Mouse (Mus musculus) cortical plate, adult 2 months (tissue): ENCODE measurements around the gene Ubtf. TPM values are rescaled to one million over a fixed set of nuclear protein-coding genes. Genes with fewer than 3 reads are reported as not detected.

ENCODE experiments used
- H3K27ac ChIP-seq: fragments of 200-500 bp; 2 replicates; pipeline ENCODE4 v1.5.1; 2012; ENCODE audit warnings: low read length, control low read depth, inconsistent platforms; ENCODE audit not compliant: insufficient read depth
- H3K4me1 ChIP-seq: fragments of 200-500 bp; 2 replicates; pipeline ENCODE4 v1.6.1; 2011; ENCODE audit warnings: low read length; ENCODE audit not compliant: control insufficient read depth, insufficient read depth
- H3K4me3 ChIP-seq: fragments of 200-500 bp; 2 replicates; pipeline ENCODE4 v1.5.1; 2011; ENCODE audit warnings: mild to moderate bottlenecking, low read length, control low read depth; ENCODE audit not compliant: insufficient read depth
- CTCF ChIP-seq: fragments of 200-500 bp; IDR thresholded peaks from 2 replicates; pipeline ENCODE4 v1.5.1; 2011; ENCODE audit warnings: mild to moderate bottlenecking, control low read depth, low read length; ENCODE audit not compliant: insufficient read depth; ENCODE audit errors: extremely low read depth
- POLR2A ChIP-seq: fragments of 200-500 bp; IDR thresholded peaks from 2 replicates; pipeline ENCODE4 v1.6.1; 2011; ENCODE audit warnings: mild to moderate bottlenecking, low read length, control low read depth; ENCODE audit not compliant: insufficient read depth; ENCODE audit errors: extremely low read depth
- polyA plus RNA-seq: library from polyadenylated mRNA; depleted of rRNA; stranded (reverse); fragments of >200 nt; gene quantifications from 2 replicates; pipeline ENCODE4 v1.2.3, GENCODE M21; 2012; rRNA removed

Ubtf gene
- polyA plus RNA-seq, 1 experiment: 84.1 TPM

GRCm38 (mm10) chr11:102257514-102257913 is 62.0 kb downstream of the Ubtf start:
- Histone ChIP-seq H3K27ac (no peak overlapping the region), H3K4me1 (no peaks in the 10 kb centered on the region), H3K4me3 (no peak overlapping the region)
- TF ChIP-seq CTCF (no peak), POLR2A (no peak)

Other genes with a start within 250 kb of the Ubtf start
- gene Mpp2, start 231.2 kb downstream of the Ubtf start, polyA plus RNA-seq: 128 and 133 TPM in 2 replicates
- not detected in 2 replicates for gene Ppy, start 218.4 kb downstream of the Ubtf start, polyA plus RNA-seq
- not detected in 2 replicates for gene Pyy, start 211.9 kb downstream of the Ubtf start, polyA plus RNA-seq
- 0.04 and 0.08 TPM in 2 replicates for gene Nags, start 174.2 kb downstream of the Ubtf start, polyA plus RNA-seq
- gene Tmem101, start 163.3 kb downstream of the Ubtf start, polyA plus RNA-seq: 28.4 and 31.4 TPM in 2 replicates
- gene Lsm12, start 134.4 kb downstream of the Ubtf start, polyA plus RNA-seq: 33.2 and 34.4 TPM in 2 replicates
- 97.1 TPM in 2 replicates for gene G6pc3, start 130.1 kb downstream of the Ubtf start, polyA plus RNA-seq
- gene Hdac5, start 89.6 kb downstream of the Ubtf start, polyA plus RNA-seq: 191 and 237 TPM in 2 replicates
- 1.3 and 1.4 TPM in 2 replicates for gene BC030867, start 70.9 kb downstream of the Ubtf start, polyA plus RNA-seq
- gene Asb16, start 51.0 kb downstream of the Ubtf start, polyA plus RNA-seq: 1.9 and 2.2 TPM in 2 replicates
- gene Tmub2, start 34.8 kb downstream of the Ubtf start, polyA plus RNA-seq: 95.3 and 97.0 TPM in 2 replicates
- gene Atxn7l3, start 23.1 kb downstream of the Ubtf start, polyA plus RNA-seq: 171 and 180 TPM in 2 replicates
- 0.02 and 0.04 TPM in 2 replicates for gene Slc4a1, start 46.5 kb upstream of the Ubtf start, polyA plus RNA-seq
- 511 and 558 TPM in 2 replicates for gene Rundc3a, start 73.7 kb upstream of the Ubtf start, polyA plus RNA-seq
- gene Slc25a39, start 88.2 kb upstream of the Ubtf start, polyA plus RNA-seq: 85.9 and 88.4 TPM in 2 replicates
- gene Grn, start 110.6 kb upstream of the Ubtf start, polyA plus RNA-seq: 64.6 and 67.2 TPM in 2 replicates
- 77.9 and 78.3 TPM in 2 replicates for gene Fam171a2, start 127.9 kb upstream of the Ubtf start, polyA plus RNA-seq
- gene Itga2b, start 150.4 kb upstream of the Ubtf start, polyA plus RNA-seq: 4.1 and 4.9 TPM in 2 replicates
- 62.0 and 62.3 TPM in 2 replicates for gene Gpatch8, start 236.7 kb upstream of the Ubtf start, polyA plus RNA-seq